Mouse (Mus musculus) brain, embryonic 14.5 days (tissue): ENCODE measurements around the gene Pprc1.

ENCODE experiments used
- CTCF ChIP-seq: fragments of 200-500 bp; IDR thresholded peaks from 2 replicates; pipeline ENCODE4 v1.5.1; 2012; ENCODE audit warnings: inconsistent platforms, mild to moderate bottlenecking, moderate library complexity, borderline replicate concordance; ENCODE audit not compliant: insufficient read depth, insufficient read length; ENCODE audit errors: extremely low read depth
- POLR2A ChIP-seq: fragments of 200-500 bp; IDR thresholded peaks from 2 replicates; pipeline ENCODE4 v1.6.1; 2012; ENCODE audit warnings: mild to moderate bottlenecking, inconsistent platforms, borderline replicate concordance; ENCODE audit not compliant: poor library complexity, insufficient read depth, insufficient read length, severe bottlenecking; ENCODE audit errors: extremely low read depth

GRCm38 (mm10) chr19:46073285-46073684 lies 28.6 kb downstream of the Pprc1 start:
- TF ChIP-seq CTCF (no peak), POLR2A (no peak)
